Mouse (Mus musculus) C2C12 (cell line): ENCODE results near the gene Flnb.

Source experiments
- CTCF ChIP-seq: IDR thresholded peaks from one replicate; pipeline ENCODE4 v1.5.1; 2011; ENCODE audit not compliant: control insufficient read depth, insufficient read depth, insufficient read length
- MAX ChIP-seq: IDR thresholded peaks from one replicate; pipeline ENCODE4 v1.6.1; 2011; ENCODE audit warnings: mild to moderate bottlenecking, control low read depth
- MYOG ChIP-seq: IDR thresholded peaks from one replicate; pipeline ENCODE4 v1.6.1; 2011; ENCODE audit not compliant: control insufficient read depth, insufficient read length; ENCODE audit errors: extremely low read depth

GRCm38 (mm10) chr14:7888294-7888693, 70.5 kb downstream of the Flnb start:
- TF ChIP-seq CTCF (no peak), MYOG (no peak), MAX (no peak)
